Mouse (Mus musculus): ENCODE results near the gene Pex19.

Gene Pex19

GRCm38 (mm10) chr1:172126376-172127347 is at the start of gene Pex19:
TSS of gene Pex19 (plus strand) at chr1:172126755.
- DNase-seq (ENCODE audit: low read depth, low spot score): peak; percentile 87

- no peak for DNase-seq (ENCODE audit: low read depth, low spot score)
These were observed 48.6 kb upstream of the Pex19 start for GRCm38 (mm10) chr1:172077981-172078380.

- DNase-seq (ENCODE audit: low read depth, low spot score): peak; percentile 90
These were observed 44.3 kb upstream of the Pex19 start, which contains the start of the genes Copa and Ncstn for GRCm38 (mm10) chr1:172082101-172082898. TSS of gene Copa (plus strand) at chr1:172082529. TSS of gene Ncstn (minus strand) at chr1:172082795.

GRCm38 (mm10) chr1:172082899-172083445 is 43.6 kb upstream of the Pex19 start:
- no peak for DNase-seq (ENCODE audit: low read depth, low spot score)

- DNase-seq (ENCODE audit: low read depth, low spot score): no peak
These were observed 33.0 kb upstream of the Pex19 start for GRCm38 (mm10) chr1:172093522-172093921.

- no peak for DNase-seq (ENCODE audit: low read depth, low spot score)
These were observed 32.3 kb upstream of the Pex19 start for GRCm38 (mm10) chr1:172094295-172094694.

GRCm38 (mm10) chr1:172095202-172095601 is 31.4 kb upstream of the Pex19 start:
- no peak for DNase-seq (ENCODE audit: low read depth, low spot score)

GRCm38 (mm10) chr1:172099325-172100033 is 27.1 kb upstream of the Pex19 start:
- no peak for DNase-seq (ENCODE audit: low read depth, low spot score)

- no peak for DNase-seq (ENCODE audit: low read depth, low spot score)
These were observed 22.9 kb upstream of the Pex19 start for GRCm38 (mm10) chr1:172103619-172104018.

- DNase-seq (ENCODE audit: low read depth, low spot score): no peak
These were observed 21.5 kb upstream of the Pex19 start for GRCm38 (mm10) chr1:172105101-172105500.

GRCm38 (mm10) chr1:172107777-172108477 is 18.6 kb upstream of the Pex19 start:
- no peak for DNase-seq (ENCODE audit: low read depth, low spot score)

GRCm38 (mm10) chr1:172116948-172117347 is 9.6 kb upstream of the Pex19 start:
- DNase-seq (ENCODE audit: low read depth, low spot score): no peak

- DNase-seq (ENCODE audit: low read depth, low spot score): no peak
These were observed 7.5 kb upstream of the Pex19 start for GRCm38 (mm10) chr1:172119100-172119499.

GRCm38 (mm10) chr1:172119720-172120119 is 6.8 kb upstream of the Pex19 start:
- DNase-seq (ENCODE audit: low read depth, low spot score): no peak

GRCm38 (mm10) chr1:172122671-172123070 is 3.9 kb upstream of the Pex19 start:
- no peak for DNase-seq (ENCODE audit: low read depth, low spot score)

- DNase-seq (ENCODE audit: low read depth, low spot score): no peak
These were observed 2.0 kb upstream of the Pex19 start for GRCm38 (mm10) chr1:172124572-172124971.

- DNase-seq (ENCODE audit: low read depth, low spot score): no peak
These were observed 932 bp downstream of the Pex19 start for GRCm38 (mm10) chr1:172127487-172127886.

GRCm38 (mm10) chr1:172128563-172128962 is 2.0 kb downstream of the Pex19 start:
- no peak for DNase-seq (ENCODE audit: low read depth, low spot score)

- DNase-seq (ENCODE audit: low read depth, low spot score): no peak
These were observed 2.6 kb downstream of the Pex19 start for GRCm38 (mm10) chr1:172129108-172129507.

GRCm38 (mm10) chr1:172129780-172130179 is 3.2 kb downstream of the Pex19 start:
- no peak for DNase-seq (ENCODE audit: low read depth, low spot score)

- DNase-seq (ENCODE audit: low read depth, low spot score): no peak
These were observed 5.8 kb downstream of the Pex19 start for GRCm38 (mm10) chr1:172132319-172132718.
